Comparison of ENCODE assay signal across 8 mouse cellular contexts in the genomic region with DNA sequence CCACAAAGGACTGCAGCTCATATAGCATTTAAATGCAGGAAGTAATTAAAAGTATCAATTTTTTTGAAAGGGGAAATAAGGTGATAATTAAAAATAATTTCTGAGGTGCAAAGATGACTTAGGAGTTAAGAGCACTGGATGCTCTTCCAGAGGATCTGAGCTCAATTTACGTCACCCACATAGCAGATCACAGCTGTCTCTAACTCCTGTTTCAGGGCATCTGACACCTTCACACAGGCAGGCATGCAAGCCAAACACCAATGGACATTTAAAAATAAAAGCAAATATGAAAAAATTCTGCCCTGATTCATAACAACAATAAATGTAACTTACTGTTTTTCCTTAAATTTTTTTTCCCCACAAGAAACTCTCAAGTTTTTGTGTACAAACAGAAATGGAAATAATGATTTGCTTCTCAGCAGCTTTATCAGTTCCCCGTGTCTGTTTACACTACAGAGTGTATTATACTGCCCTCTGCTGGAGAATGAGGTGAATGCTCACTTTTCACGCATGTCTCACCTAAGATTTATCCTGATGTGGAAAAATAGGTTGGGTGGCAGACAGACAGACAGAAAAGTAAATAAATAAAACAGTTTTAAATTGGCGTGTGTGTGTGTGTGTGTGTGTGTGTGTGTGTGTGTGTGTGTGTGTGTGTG. TPM values are rescaled to one million over a fixed set of nuclear protein-coding genes. Genes with fewer than 3 reads are reported as not detected.
DNase-seq lines count a peak whose midpoint lies in the region; ATAC-seq and TF ChIP-seq lines count a peak whose summit lies in the region.

No protein-coding gene starts in this region.

- no peak for TF ChIP-seq POLR2A in thymus, adult 2 months (IDR thresholded peaks at IDR 0.05; ENCODE audit: control insufficient read depth, extremely low read depth, insufficient read depth, low read length, poor library complexity)

- H3K36me3 ChIP-seq in hindbrain, embryonic 11.5 days (ENCODE audit: control insufficient read depth, insufficient read depth, low read length) = no peaks in the 10 kb centered on the region
- no peaks in the 10 kb centered on the region for H3K36me3 ChIP-seq in hindbrain, embryonic 12.5 days
- H3K36me3 ChIP-seq in thymus, adult 2 months (ENCODE audit: control insufficient read depth, insufficient read depth, low read length) = no peaks in the 10 kb centered on the region
- no peaks in the 10 kb centered on the region for H3K36me3 ChIP-seq in heart, embryonic 10.5 days

- no peak overlapping the region for H3K9ac ChIP-seq in hindbrain, embryonic 11.5 days (ENCODE audit: low read depth, low read length)
- no peak overlapping the region for H3K9ac ChIP-seq in hindbrain, embryonic 12.5 days

- peak; percentile 71 for DNase-seq in hindbrain, embryonic 11.5 days (ENCODE audit: low spot score)
- DNase-seq in thymus, postnatal 14 days = peak; percentile 2
- no peak for DNase-seq in thymus, adult 2 months
- peak; percentile 84 for DNase-seq in embryo, embryonic 11 days
- DNase-seq in mesoderm, embryonic 11.5 days (ENCODE audit: low read depth, low spot score) = peak; percentile 48
- DNase-seq in gastrocnemius, postnatal 4 days (ENCODE audit: low spot score in 2 of 2) = no peak
- DNase-seq in heart, embryonic 10.5 days (ENCODE audit: low spot score) = no peak

- no peaks in the 10 kb centered on the region for H3K9me3 ChIP-seq in hindbrain, embryonic 11.5 days (ENCODE audit: control insufficient read depth, low read length)
- no peaks in the 10 kb centered on the region for H3K9me3 ChIP-seq in hindbrain, embryonic 12.5 days (replicated peaks)
- H3K9me3 ChIP-seq in heart, embryonic 10.5 days = no peaks in the 10 kb centered on the region

- H3K27me3 ChIP-seq in hindbrain, embryonic 11.5 days (ENCODE audit: control insufficient read depth, insufficient read depth, low read length) = no peaks in the 10 kb centered on the region
- H3K27me3 ChIP-seq in hindbrain, embryonic 12.5 days = no peaks in the 10 kb centered on the region
- no peaks in the 10 kb centered on the region for H3K27me3 ChIP-seq in thymus, adult 2 months (ENCODE audit: control insufficient read depth, insufficient read depth, low read length)
- H3K27me3 ChIP-seq in heart, embryonic 10.5 days (ENCODE audit: insufficient read depth, poor library complexity, severe bottlenecking) = no peaks in the 10 kb centered on the region

- H3K27ac ChIP-seq in hindbrain, embryonic 11.5 days (ENCODE audit: low read depth, low read length) = no peak overlapping the region
- no peak overlapping the region for H3K27ac ChIP-seq in hindbrain, embryonic 12.5 days
- no peak overlapping the region for H3K27ac ChIP-seq in thymus, adult 2 months (ENCODE audit: control insufficient read depth, insufficient read depth, low read length)
- no peak overlapping the region for H3K27ac ChIP-seq in heart, embryonic 10.5 days

- H3K4me3 ChIP-seq in hindbrain, embryonic 11.5 days (ENCODE audit: low read depth, low read length) = no peak overlapping the region
- H3K4me3 ChIP-seq in hindbrain, embryonic 12.5 days = no peak overlapping the region
- no peak overlapping the region for H3K4me3 ChIP-seq in thymus, adult 2 months (ENCODE audit: control insufficient read depth, insufficient read depth, low read length)
- no peak overlapping the region for H3K4me3 ChIP-seq in heart, embryonic 10.5 days

- TF ChIP-seq CTCF in thymus, adult 2 months (IDR thresholded peaks at IDR 0.05; ENCODE audit: borderline replicate concordance, control insufficient read depth, extremely low read depth, insufficient read depth, low read length, poor library complexity) = no peak

- WGBS in hindbrain, embryonic 11.5 days = 14% methylated on average over 4 of the region's 4 CpGs
- 11% methylated on average over 4 of the region's 4 CpGs for WGBS in hindbrain, embryonic 12.5 days
- WGBS in thymus, adult 2 months = 11% methylated on average over 4 of the region's 4 CpGs
- 9% methylated on average over 4 of the region's 4 CpGs for WGBS in heart, embryonic 10.5 days

- ATAC-seq in hindbrain, embryonic 11.5 days (ENCODE audit: low FRiP score) = no peak
- ATAC-seq in hindbrain, embryonic 12.5 days (ENCODE audit: low FRiP score) = no peak

- no peaks in the 10 kb centered on the region for H3K4me1 ChIP-seq in hindbrain, embryonic 11.5 days (replicated peaks; ENCODE audit: control insufficient read depth, insufficient read depth, low read length)
- H3K4me1 ChIP-seq in hindbrain, embryonic 12.5 days = no peaks in the 10 kb centered on the region
- no peaks in the 10 kb centered on the region for H3K4me1 ChIP-seq in thymus, adult 2 months (replicated peaks; ENCODE audit: control insufficient read depth, insufficient read depth, low read length)
- no peaks in the 10 kb centered on the region for H3K4me1 ChIP-seq in heart, embryonic 10.5 days

- H3K4me2 ChIP-seq in hindbrain, embryonic 11.5 days (replicated peaks; ENCODE audit: low read depth, low read length) = no peak overlapping the region
- H3K4me2 ChIP-seq in hindbrain, embryonic 12.5 days (replicated peaks) = no peak overlapping the region

RNA-seq across cellular contexts. Expression of gene Tfap2b, which starts 29.8 kb away (rescaled TPM):
- 72.5 and 75.7 TPM in 2 replicates for polyA plus RNA-seq in hindbrain, embryonic 11.5 days (2014; fragmentation: Nextera tagmentation; extraction: Ambion mirVana)
- 85.5 and 91.2 TPM in 2 replicates for polyA plus RNA-seq in hindbrain, embryonic 12.5 days (2016; fragmentation: Nextera tagmentation; extraction: Ambion mirVana)
- polyA plus RNA-seq in thymus, adult 2 months (2012; rRNA removed) = 5.9 and 7.0 TPM in 2 replicates
- total RNA-seq in gastrocnemius, postnatal 4 days (2021) = under 1 TPM; 0.05 to 0.20 TPM
- polyA plus RNA-seq in heart, embryonic 10.5 days (2016; fragmentation: Nextera tagmentation; extraction: Ambion mirVana) = 0.52 and 2.7 TPM in 2 replicates

Comparison
In these comparisons a context has a peak if more than half of its experiments do, and no peak if none do; other contexts are left out.
1. DNase-seq: peak in hindbrain, embryonic 11.5 days (single experiment), thymus, postnatal 14 days (single experiment), embryo, embryonic 11 days (single experiment) and mesoderm, embryonic 11.5 days (single experiment); none in thymus, adult 2 months (single experiment), gastrocnemius, postnatal 4 days (0 of 2) and heart, embryonic 10.5 days (single experiment).